Mouse (Mus musculus): ENCODE measurements around the gene Aff3. TPM values are rescaled to one million over a fixed set of nuclear protein-coding genes. Genes with fewer than 3 reads are reported as not detected.
A peak's percentile ranks its signal among the peaks of the same experiment; 100 is the strongest.

Gene Aff3
- polyA plus RNA-seq, 1 experiment from 2014 or later, result 0.03 TPM

- no peak overlapping the region for H3K4me3 ChIP-seq (ENCODE audit: inconsistent target)
- WGBS (ENCODE audit: missing documents), result 92% methylated on average over 4 of the region's 4 CpGs
- H3K36me3 ChIP-seq (ENCODE audit: inconsistent target), result no peaks in the 10 kb centered on the region
- no peaks in the 10 kb centered on the region for H3K79me2 ChIP-seq (ENCODE audit: inconsistent target)
- H3K27ac ChIP-seq, result no peak overlapping the region
Measured at GRCm38 (mm10) chr1:38171874-38172273, 492.9 kb downstream of the Aff3 start.

GRCm38 (mm10) chr1:38165696-38166095 lies 499.1 kb downstream of the Aff3 start:
- WGBS (ENCODE audit: missing documents), result 89% methylated on average over 2 of the region's 2 CpGs
- no peak overlapping the region for H3K27ac ChIP-seq
- H3K4me3 ChIP-seq (ENCODE audit: inconsistent target), result no peak overlapping the region
- no peaks in the 10 kb centered on the region for H3K36me3 ChIP-seq (ENCODE audit: inconsistent target)
- H3K79me2 ChIP-seq (ENCODE audit: inconsistent target), result no peaks in the 10 kb centered on the region

GRCm38 (mm10) chr1:38150086-38150485 lies 514.7 kb downstream of the Aff3 start:
- no peaks in the 10 kb centered on the region for H3K36me3 ChIP-seq (ENCODE audit: inconsistent target)
- no peaks in the 10 kb centered on the region for H3K79me2 ChIP-seq (ENCODE audit: inconsistent target)
- 72% methylated on average over 5 of the region's 5 CpGs for WGBS (ENCODE audit: missing documents)
- H3K27ac ChIP-seq, result no peak overlapping the region
- H3K4me3 ChIP-seq (ENCODE audit: inconsistent target), result no peak overlapping the region

- no peak overlapping the region for H3K27ac ChIP-seq
- H3K36me3 ChIP-seq (ENCODE audit: inconsistent target), result no peaks in the 10 kb centered on the region
- WGBS (ENCODE audit: missing documents), result 91% methylated on average over 4 of the region's 4 CpGs
- no peaks in the 10 kb centered on the region for H3K79me2 ChIP-seq (ENCODE audit: inconsistent target)
- H3K4me3 ChIP-seq (ENCODE audit: inconsistent target), result no peak overlapping the region
Measured at GRCm38 (mm10) chr1:38146008-38146407, 518.7 kb downstream of the Aff3 start.

- Histone ChIP-seq H3K36me3 (ENCODE audit: inconsistent target) (no peaks in the 10 kb centered on the region), H3K4me3 (ENCODE audit: inconsistent target) (no peak overlapping the region), H3K79me2 (ENCODE audit: inconsistent target) (no peaks in the 10 kb centered on the region), H3K27ac (no peak overlapping the region)
- 100% methylated on average over 1 of the region's 1 CpGs for WGBS (ENCODE audit: missing documents)
Measured at GRCm38 (mm10) chr1:38141371-38141770, 523.4 kb downstream of the Aff3 start.

- WGBS (ENCODE audit: missing documents), result 100% methylated on average over 2 of the region's 2 CpGs
- no peak overlapping the region for H3K27ac ChIP-seq
- H3K4me3 ChIP-seq (ENCODE audit: inconsistent target), result no peak overlapping the region
- H3K36me3 ChIP-seq (ENCODE audit: inconsistent target), result no peaks in the 10 kb centered on the region
- no peaks in the 10 kb centered on the region for H3K79me2 ChIP-seq (ENCODE audit: inconsistent target)
Measured at GRCm38 (mm10) chr1:38140911-38141310, 523.8 kb downstream of the Aff3 start.

GRCm38 (mm10) chr1:38139396-38139795 lies 525.4 kb downstream of the Aff3 start:
- Histone ChIP-seq H3K79me2 (ENCODE audit: inconsistent target) (no peaks in the 10 kb centered on the region), H3K4me3 (ENCODE audit: inconsistent target) (no peak overlapping the region), H3K27ac (no peak overlapping the region), H3K36me3 (ENCODE audit: inconsistent target) (no peaks in the 10 kb centered on the region)
- 42% methylated on average over 2 of the region's 2 CpGs for WGBS (ENCODE audit: missing documents)

GRCm38 (mm10) chr1:38132942-38133341 lies 531.8 kb downstream of the Aff3 start:
- WGBS (ENCODE audit: missing documents), result 73% methylated on average over 6 of the region's 6 CpGs
- peaks cover 10% of the 10 kb centered on the region for H3K79me2 ChIP-seq (ENCODE audit: inconsistent target)
- no peaks in the 10 kb centered on the region for H3K36me3 ChIP-seq (ENCODE audit: inconsistent target)
- H3K4me3 ChIP-seq (ENCODE audit: inconsistent target), result no peak overlapping the region
- no peak overlapping the region for H3K27ac ChIP-seq

GRCm38 (mm10) chr1:38130715-38131483 lies 533.9 kb downstream of the Aff3 start:
- H3K79me2 ChIP-seq (ENCODE audit: inconsistent target), result peaks cover 30% of the 10 kb centered on the region
- WGBS (ENCODE audit: missing documents), result 61% methylated on average over 10 of the region's 10 CpGs
- no peaks in the 10 kb centered on the region for H3K36me3 ChIP-seq (ENCODE audit: inconsistent target)
- H3K4me3 ChIP-seq (ENCODE audit: inconsistent target), result no peak overlapping the region
- H3K27ac ChIP-seq, result no peak overlapping the region

- peak within 1 kb of the TSS; percentile 49 for H3K4me3 ChIP-seq (ENCODE audit: inconsistent target)
- peaks cover 42% of the 10 kb centered on the region for H3K79me2 ChIP-seq (ENCODE audit: inconsistent target)
- 0 out of 2 replicates have a peak within 1 kb of the TSS, but pooled peaks have one; percentile 29 for H3K27ac ChIP-seq
- H3K36me3 ChIP-seq (ENCODE audit: inconsistent target), result no peaks in the 10 kb centered on the region
- under 1% methylated on average over 91 of the region's 122 CpGs for WGBS (ENCODE audit: missing documents)
Measured at GRCm38 (mm10) chr1:38129501-38130267, 535.1 kb downstream of the Aff3 start, which contains the start of gene Rev1. Gene Rev1, minus strand, starts transcription at chr1:38129801.

- peaks cover 49% of the 10 kb centered on the region for H3K79me2 ChIP-seq (ENCODE audit: inconsistent target)
- H3K4me3 ChIP-seq (ENCODE audit: inconsistent target), result peak overlapping the region; percentile 49
- no peaks in the 10 kb centered on the region for H3K36me3 ChIP-seq (ENCODE audit: inconsistent target)
- no peak overlapping the region for H3K27ac ChIP-seq
- under 1% methylated on average over 46 of the region's 68 CpGs for WGBS (ENCODE audit: missing documents)
Measured at GRCm38 (mm10) chr1:38128919-38129436, 535.8 kb downstream of the Aff3 start.

Other genes with a start within 250 kb of the Aff3 start
- gene Lonrf2, start 171.8 kb upstream of the Aff3 start, polyA plus RNA-seq (2018), result not detected in 3 replicates
- 0.61 to 1.8 TPM (median 0.63 TPM) in 3 replicates for gene Chst10, start 233.2 kb upstream of the Aff3 start, polyA plus RNA-seq (2018)